Mouse (Mus musculus) limb, embryonic 14.5 days (tissue): ENCODE data around the gene Tspan12. TPM values are rescaled to one million over a fixed set of nuclear protein-coding genes. Genes with fewer than 3 reads are reported as not detected.

Source experiments
- ATAC-seq: fragments of 200-750 bp; cut with Nextera tagmentation; 2 replicates; pipeline ENCODE4 v1.8.0; 2017; ENCODE audit warnings: low read depth, moderate number of reproducible peaks, moderate TSS enrichment; ENCODE audit not compliant: low FRiP score
- DNase-seq: peaks from one replicate; pipeline ENCODE4 v3.0.0-alpha.2; 2015; ENCODE audit warnings: low spot score
- H3K27ac ChIP-seq: fragments of 300-500 bp; sonication (generic); replicated peaks from 2 replicates; pipeline ENCODE4 v1.5.1; 2014; ENCODE audit warnings: low read depth, mild to moderate bottlenecking, low read length, moderate library complexity, mixed read lengths
- H3K27me3 ChIP-seq: fragments of 300-500 bp; sonication (generic); 2 replicates; pipeline ENCODE4 v1.6.1; 2014; ENCODE audit warnings: low read length, mixed read lengths; ENCODE audit not compliant: control insufficient read depth, insufficient read depth
- H3K36me3 ChIP-seq: fragments of 300-500 bp; sonication (generic); 2 replicates; pipeline ENCODE4 v1.6.1; 2014; ENCODE audit warnings: mild to moderate bottlenecking, low read length, moderate library complexity, mixed read lengths; ENCODE audit not compliant: control insufficient read depth, insufficient read depth
- H3K4me1 ChIP-seq: fragments of 300-500 bp; sonication (generic); 2 replicates; pipeline ENCODE4 v1.6.1; 2014; ENCODE audit warnings: antibody characterized with exemption, low read length, mixed read lengths; ENCODE audit not compliant: control insufficient read depth, insufficient read depth
- H3K4me2 ChIP-seq: fragments of 300-500 bp; sonication (generic); replicated peaks from 2 replicates; pipeline ENCODE4 v1.6.1; 2014; ENCODE audit warnings: low read depth, mild to moderate bottlenecking, low read length, moderate library complexity; ENCODE audit not compliant: severe bottlenecking
- H3K4me3 ChIP-seq: fragments of 300-500 bp; sonication (generic); replicated peaks from 2 replicates; pipeline ENCODE4 v1.5.1; 2014; ENCODE audit warnings: low read length
- H3K9ac ChIP-seq: fragments of 300-500 bp; sonication (generic); 2 replicates; pipeline ENCODE4 v1.6.1; 2014; ENCODE audit warnings: mild to moderate bottlenecking, low read depth, low read length, moderate library complexity; ENCODE audit not compliant: severe bottlenecking
- H3K9me3 ChIP-seq: fragments of 300-500 bp; sonication (generic); 2 replicates; pipeline ENCODE4 v1.6.1; 2016; ENCODE audit warnings: low read length; ENCODE audit not compliant: control insufficient read depth
- POLR2A ChIP-seq: fragments of 200-500 bp; IDR thresholded peaks from 2 replicates; pipeline ENCODE4 v1.8.0; 2012; ENCODE audit warnings: inconsistent platforms, mild to moderate bottlenecking, moderate library complexity, borderline replicate concordance; ENCODE audit not compliant: insufficient read depth, insufficient read length; ENCODE audit errors: extremely low read depth
- WGBS: fragments of 180-500 bp; shearing (Covaris S2); extraction: QIAGEN DNeasy Blood & Tissue Kit; methylation state at CpG from one replicate; pipeline ENCODE4 v1.1.7; 2014; 5-methylcytosine and 5-hydroxymethylcytosine counted together
- polyA plus RNA-seq, 2 experiments: library from polyadenylated mRNA; depleted of rRNA in 1 of 2; stranded (reverse) in 1 of 2; unstranded in 1 of 2; fragments of >200 nt; fragmentation: Nextera tagmentation in 1 of 2; extraction: Ambion mirVana in 1 of 2; gene quantifications; 2 replicates each; pipeline versions ENCODE4 v1.2.1 to v1.2.3; 2012 to 2014

Tspan12 gene
- polyA plus RNA-seq, 2 experiments: 10.2 to 34.0 TPM

- Histone ChIP-seq H3K4me1 (peaks cover 20% of the 10 kb centered on the region), H3K4me2 (0 out of 2 replicates have a peak overlapping the region, but pooled peaks have one; percentile 10), H3K27ac (peak overlapping the region; percentile 13; the same call in 1 of the 2 replicates), H3K36me3 (peaks cover 6% of the 10 kb centered on the region), H3K27me3 (no peaks in the 10 kb centered on the region), H3K4me3 (no peak overlapping the region), H3K9me3 (no peaks in the 10 kb centered on the region), H3K9ac (no peak overlapping the region)
- ATAC-seq (no peak; the same call in 1 of the 2 replicates), DNase-seq (peak; percentile 36)
- WGBS: 16% methylated on average over 9 of the region's 9 CpGs
- no peak for TF ChIP-seq POLR2A
These were observed 12.1 kb downstream of the Tspan12 start for GRCm38 (mm10) chr6:21839976-21840775.

- Histone ChIP-seq H3K9me3 (no peaks in the 10 kb centered on the region), H3K4me3 (no peak overlapping the region), H3K4me2 (no peak overlapping the region), H3K4me1 (peaks cover 20% of the 10 kb centered on the region), H3K9ac (no peak overlapping the region), H3K36me3 (peaks cover 11% of the 10 kb centered on the region), H3K27ac (no peak overlapping the region), H3K27me3 (no peaks in the 10 kb centered on the region)
- DNase-seq (no peak), ATAC-seq (no peak)
- no peak for TF ChIP-seq POLR2A
- 46% methylated on average over 10 of the region's 10 CpGs for WGBS
These were observed 13.0 kb downstream of the Tspan12 start for GRCm38 (mm10) chr6:21839244-21839814.

- H3K4me1 ChIP-seq: peaks cover 5% of the 10 kb centered on the region
- no peak for TF ChIP-seq POLR2A
- no peaks in the 10 kb centered on the region for H3K9me3 ChIP-seq
- DNase-seq: no peak
- 64% methylated on average over 4 of the region's 4 CpGs for WGBS
- H3K27ac ChIP-seq: no peak overlapping the region
- no peak overlapping the region for H3K9ac ChIP-seq
- ATAC-seq: no peak
- H3K27me3 ChIP-seq: no peaks in the 10 kb centered on the region
- H3K4me3 ChIP-seq: no peak overlapping the region
- no peak overlapping the region for H3K4me2 ChIP-seq
- H3K36me3 ChIP-seq: peaks cover 14% of the 10 kb centered on the region
These were observed 18.8 kb downstream of the Tspan12 start for GRCm38 (mm10) chr6:21833531-21833930.

GRCm38 (mm10) chr6:21831871-21832270 is 20.4 kb downstream of the Tspan12 start:
- 76% methylated on average over 3 of the region's 3 CpGs for WGBS
- ATAC-seq (no peak), DNase-seq (no peak)
- peaks cover 14% of the 10 kb centered on the region for H3K36me3 ChIP-seq
- H3K4me1 ChIP-seq: peaks cover under 1% of the 10 kb centered on the region; the same call in 1 of the 2 replicates
- TF ChIP-seq POLR2A: no peak
- H3K4me3 ChIP-seq: no peak overlapping the region
- no peak overlapping the region for H3K27ac ChIP-seq
- H3K4me2 ChIP-seq: no peak overlapping the region
- H3K27me3 ChIP-seq: no peaks in the 10 kb centered on the region
- H3K9me3 ChIP-seq: no peaks in the 10 kb centered on the region
- no peak overlapping the region for H3K9ac ChIP-seq

- TF ChIP-seq POLR2A: no peak
- Histone ChIP-seq H3K4me2 (no peak overlapping the region), H3K27ac (no peak overlapping the region), H3K4me3 (no peak overlapping the region), H3K9ac (no peak overlapping the region), H3K4me1 (no peaks in the 10 kb centered on the region), H3K9me3 (no peaks in the 10 kb centered on the region), H3K27me3 (no peaks in the 10 kb centered on the region), H3K36me3 (peaks cover 11% of the 10 kb centered on the region)
- ATAC-seq: no peak
- no peak for DNase-seq
- 80% methylated on average over 6 of the region's 6 CpGs for WGBS
These were observed 21.4 kb downstream of the Tspan12 start for GRCm38 (mm10) chr6:21830931-21831330.
